Mouse (Mus musculus) forebrain, embryonic 16.5 days (tissue): ENCODE measurements around the gene Cyb5d1. TPM values are rescaled to one million over a fixed set of nuclear protein-coding genes. Genes with fewer than 3 reads are reported as not detected.
A peak's percentile ranks its signal among the peaks of the same experiment; 100 is the strongest.
"Not testable (repeated sequence)": the region's sequence is repeated elsewhere in the genome, so short reads cannot be mapped to it uniquely, and the experiment has no call there.

Experiments
- ATAC-seq: fragments of 200-750 bp; cut with Nextera tagmentation; 2 replicates; pipeline ENCODE4 v1.8.0; 2017; ENCODE audit warnings: mild to moderate bottlenecking, moderate library complexity
- H3K27ac ChIP-seq: fragments of 300-500 bp; sonication (generic); 2 replicates; pipeline ENCODE4 v1.5.1; 2014; ENCODE audit warnings: low read length, control low read depth
- H3K27me3 ChIP-seq: fragments of 300-500 bp; sonication (generic); replicated peaks from 2 replicates; pipeline ENCODE4 v1.6.1; 2014; ENCODE audit warnings: low read length; ENCODE audit not compliant: control insufficient read depth, insufficient read depth
- H3K36me3 ChIP-seq: fragments of 300-500 bp; sonication (generic); 2 replicates; pipeline ENCODE4 v1.6.1; 2014; ENCODE audit not compliant: control insufficient read depth, insufficient read depth
- H3K4me1 ChIP-seq: fragments of 300-500 bp; sonication (generic); replicated peaks from 2 replicates; pipeline ENCODE4 v1.6.1; 2014; ENCODE audit warnings: low read length; ENCODE audit not compliant: control insufficient read depth, insufficient read depth
- H3K4me2 ChIP-seq: fragments of 300-500 bp; sonication (generic); 2 replicates; pipeline ENCODE4 v1.6.1; 2014; ENCODE audit warnings: mild to moderate bottlenecking, low read length, control low read depth
- H3K4me3 ChIP-seq: fragments of 300-500 bp; sonication (generic); replicated peaks from 2 replicates; pipeline ENCODE4 v1.5.1; 2014; ENCODE audit warnings: mild to moderate bottlenecking, low read length, control low read depth
- H3K9ac ChIP-seq: fragments of 300-500 bp; sonication (generic); replicated peaks from 2 replicates; pipeline ENCODE4 v1.6.1; 2014; ENCODE audit warnings: low read depth, low read length, control low read depth
- H3K9me3 ChIP-seq: fragments of 300-500 bp; sonication (generic); 2 replicates; pipeline ENCODE4 v1.6.1; 2016; ENCODE audit warnings: low read length; ENCODE audit not compliant: control insufficient read depth
- WGBS: fragments of 180-500 bp; shearing (Covaris S2); extraction: QIAGEN DNeasy Blood & Tissue Kit; methylation state at CpG from one replicate; pipeline ENCODE4 v1.1.7; 2014; 5-methylcytosine and 5-hydroxymethylcytosine counted together
- polyA plus RNA-seq: library from polyadenylated mRNA; unstranded; fragments of >200 nt; fragmentation: Nextera tagmentation; extraction: Ambion mirVana; gene quantifications from 2 replicates; pipeline ENCODE4 v1.2.1, GENCODE M21; 2015

The Cyb5d1 gene
- polyA plus RNA-seq, result 42.5 and 44.2 TPM in 2 replicates

GRCm38 (mm10) chr11:69395235-69395633 lies at the start of gene Cyb5d1, which contains the start of gene Naa38:
Cyb5d1 (minus strand) TSS chr11:69395631.
Naa38 (plus strand) TSS chr11:69395487.
- not testable (repeated sequence) for H3K9me3 ChIP-seq, H3K27me3 ChIP-seq, H3K36me3 ChIP-seq
- Histone ChIP-seq H3K4me3 (peak within 1 kb of the TSS; percentile 65), H3K4me2 (peak within 1 kb of the TSS; percentile 78), H3K9ac (peak within 1 kb of the TSS; percentile 97), H3K4me1 (peaks cover 19% of the 10 kb centered on the region), H3K27ac (peak within 1 kb of the TSS; percentile 99)
- WGBS, result 0% methylated on average over 19 of the region's 24 CpGs
- peak; percentile 77 for ATAC-seq

GRCm38 (mm10) chr11:69443328-69443727 lies 47.9 kb upstream of the Cyb5d1 start:
- no peak overlapping the region for H3K4me2 ChIP-seq
- H3K4me3 ChIP-seq, result no peak overlapping the region
- 61% methylated on average over 5 of the region's 5 CpGs for WGBS
- no peaks in the 10 kb centered on the region for H3K36me3 ChIP-seq
- no peak overlapping the region for H3K27ac ChIP-seq
- H3K9ac ChIP-seq, result no peak overlapping the region
- ATAC-seq, result no peak
- no peaks in the 10 kb centered on the region for H3K27me3 ChIP-seq
- H3K9me3 ChIP-seq, result no peaks in the 10 kb centered on the region
- H3K4me1 ChIP-seq, result no peaks in the 10 kb centered on the region

- H3K4me2 ChIP-seq, result no peak overlapping the region
- H3K4me1 ChIP-seq, result peaks cover 2% of the 10 kb centered on the region
- H3K9me3 ChIP-seq, result no peaks in the 10 kb centered on the region
- no peak for ATAC-seq
- WGBS, result 55% methylated on average over 3 of the region's 3 CpGs
- no peaks in the 10 kb centered on the region for H3K27me3 ChIP-seq
- no peaks in the 10 kb centered on the region for H3K36me3 ChIP-seq
- no peak overlapping the region for H3K4me3 ChIP-seq
- no peak overlapping the region for H3K27ac ChIP-seq
- H3K9ac ChIP-seq, result no peak overlapping the region
These were observed 41.9 kb upstream of the Cyb5d1 start for GRCm38 (mm10) chr11:69437291-69437690.

GRCm38 (mm10) chr11:69433189-69433588 lies 37.8 kb upstream of the Cyb5d1 start:
- H3K27ac ChIP-seq, result no peak overlapping the region
- H3K4me3 ChIP-seq, result no peak overlapping the region
- H3K4me2 ChIP-seq, result no peak overlapping the region
- no peaks in the 10 kb centered on the region for H3K9me3 ChIP-seq
- H3K36me3 ChIP-seq, result no peaks in the 10 kb centered on the region
- H3K9ac ChIP-seq, result no peak overlapping the region
- peaks cover 4% of the 10 kb centered on the region for H3K4me1 ChIP-seq
- H3K27me3 ChIP-seq, result no peaks in the 10 kb centered on the region
- WGBS, result 67% methylated on average over 6 of the region's 6 CpGs
- no peak for ATAC-seq

- Histone ChIP-seq H3K9me3 (no peaks in the 10 kb centered on the region), H3K9ac (no peak overlapping the region), H3K4me1 (peaks cover 4% of the 10 kb centered on the region), H3K4me2 (no peak overlapping the region), H3K27me3 (no peaks in the 10 kb centered on the region), H3K4me3 (no peak overlapping the region), H3K36me3 (no peaks in the 10 kb centered on the region), H3K27ac (no peak overlapping the region)
- no peak for ATAC-seq
- 76% methylated on average over 11 of the region's 11 CpGs for WGBS
These were observed 37.2 kb upstream of the Cyb5d1 start for GRCm38 (mm10) chr11:69432640-69432982.

GRCm38 (mm10) chr11:69431829-69432639 lies 36.6 kb upstream of the Cyb5d1 start:
- peaks cover 4% of the 10 kb centered on the region for H3K4me1 ChIP-seq
- ATAC-seq, result peak; percentile 85
- H3K4me3 ChIP-seq, result no peak overlapping the region
- H3K9ac ChIP-seq, result no peak overlapping the region
- no peaks in the 10 kb centered on the region for H3K27me3 ChIP-seq
- no peaks in the 10 kb centered on the region for H3K9me3 ChIP-seq
- peak overlapping the region; percentile 29; the same call in 1 of the 2 replicates for H3K4me2 ChIP-seq
- 34% methylated on average over 11 of the region's 11 CpGs for WGBS
- no peak overlapping the region for H3K27ac ChIP-seq
- no peaks in the 10 kb centered on the region for H3K36me3 ChIP-seq

GRCm38 (mm10) chr11:69430631-69431030 lies 35.2 kb upstream of the Cyb5d1 start:
- H3K9ac ChIP-seq, result no peak overlapping the region
- no peak overlapping the region for H3K4me3 ChIP-seq
- no peak for ATAC-seq
- WGBS, result 91% methylated on average over 15 of the region's 15 CpGs
- H3K9me3 ChIP-seq, result no peaks in the 10 kb centered on the region
- H3K4me1 ChIP-seq, result peaks cover 4% of the 10 kb centered on the region
- no peaks in the 10 kb centered on the region for H3K27me3 ChIP-seq
- no peak overlapping the region for H3K4me2 ChIP-seq
- H3K27ac ChIP-seq, result no peak overlapping the region
- no peaks in the 10 kb centered on the region for H3K36me3 ChIP-seq

GRCm38 (mm10) chr11:69429313-69429712 lies 33.9 kb upstream of the Cyb5d1 start:
- WGBS, result 54% methylated on average over 2 of the region's 2 CpGs

GRCm38 (mm10) chr11:69428751-69429150 lies 33.3 kb upstream of the Cyb5d1 start:
- Histone ChIP-seq H3K4me2 (no peak overlapping the region), H3K27me3 (no peaks in the 10 kb centered on the region), H3K27ac (no peak overlapping the region), H3K9ac (no peak overlapping the region), H3K4me3 (no peak overlapping the region), H3K4me1 (peaks cover 4% of the 10 kb centered on the region), H3K36me3 (no peaks in the 10 kb centered on the region), H3K9me3 (no peaks in the 10 kb centered on the region)
- 24% methylated on average over 4 of the region's 4 CpGs for WGBS
- ATAC-seq, result no peak

More at GRCm38 (mm10) chr11:69429313-69429712, 33.9 kb upstream of the Cyb5d1 start:
- H3K27ac ChIP-seq, result no peak overlapping the region
- no peaks in the 10 kb centered on the region for H3K9me3 ChIP-seq
- H3K4me3 ChIP-seq, result no peak overlapping the region
- no peak for ATAC-seq
- H3K27me3 ChIP-seq, result no peaks in the 10 kb centered on the region
- no peak overlapping the region for H3K9ac ChIP-seq
- peaks cover 4% of the 10 kb centered on the region for H3K4me1 ChIP-seq
- H3K36me3 ChIP-seq, result no peaks in the 10 kb centered on the region
- no peak overlapping the region for H3K4me2 ChIP-seq
